Mouse (Mus musculus): ENCODE measurements around the gene Tgfbr2. TPM values are rescaled to one million over a fixed set of nuclear protein-coding genes. Genes with fewer than 3 reads are reported as not detected.

The Tgfbr2 gene
- polyA plus RNA-seq, 1 experiment from 2014 or later: 12.4 TPM

DNA sequence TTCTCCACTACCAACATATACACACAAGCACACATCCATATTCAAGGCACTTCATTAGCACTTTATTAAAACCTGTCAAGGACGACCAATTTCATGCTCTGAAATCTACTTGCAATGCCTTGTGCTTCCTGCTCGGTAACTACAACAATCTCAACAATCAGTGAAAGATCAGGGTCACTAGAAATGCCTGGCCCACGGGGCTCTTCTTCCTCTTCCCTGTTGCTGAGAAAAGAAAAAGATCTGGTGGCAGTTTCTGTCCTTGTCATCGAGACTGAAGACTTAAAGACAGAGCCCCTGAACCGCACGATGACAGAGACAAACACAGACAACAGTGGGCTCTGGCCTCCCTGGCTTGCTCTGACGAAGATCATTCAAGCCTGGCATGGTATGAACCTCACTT is 35.6 kb downstream of the Tgfbr2 start:
- H3K4me2 ChIP-seq: no peak overlapping the region
- H3K9me3 ChIP-seq (replicated peaks; ENCODE audit: control insufficient read depth, low read length): no peaks in the 10 kb centered on the region
- H3K27ac ChIP-seq (ENCODE audit: low read depth, low read length): no peak overlapping the region
- H3K36me3 ChIP-seq (ENCODE audit: control insufficient read depth, insufficient read depth, low read length): no peaks in the 10 kb centered on the region
- peaks cover 8% of the 10 kb centered on the region; the same call in 1 of the 2 replicates for H3K4me1 ChIP-seq (ENCODE audit: control insufficient read depth, insufficient read depth, low read length)
- no peak overlapping the region for H3K4me3 ChIP-seq (ENCODE audit: low read depth, low read length)
- ATAC-seq (replicated peaks; ENCODE audit: insufficient number of reproducible peaks, low FRiP score, low TSS enrichment): no peak
- H3K27me3 ChIP-seq (ENCODE audit: control insufficient read depth, insufficient read depth, low read length): no peaks in the 10 kb centered on the region
- WGBS (ENCODE audit: insufficient replicate concordance): 68% methylated on average over 7 of the region's 7 CpGs
- H3K9ac ChIP-seq (ENCODE audit: low read depth, low read length): no peak overlapping the region

DNA sequence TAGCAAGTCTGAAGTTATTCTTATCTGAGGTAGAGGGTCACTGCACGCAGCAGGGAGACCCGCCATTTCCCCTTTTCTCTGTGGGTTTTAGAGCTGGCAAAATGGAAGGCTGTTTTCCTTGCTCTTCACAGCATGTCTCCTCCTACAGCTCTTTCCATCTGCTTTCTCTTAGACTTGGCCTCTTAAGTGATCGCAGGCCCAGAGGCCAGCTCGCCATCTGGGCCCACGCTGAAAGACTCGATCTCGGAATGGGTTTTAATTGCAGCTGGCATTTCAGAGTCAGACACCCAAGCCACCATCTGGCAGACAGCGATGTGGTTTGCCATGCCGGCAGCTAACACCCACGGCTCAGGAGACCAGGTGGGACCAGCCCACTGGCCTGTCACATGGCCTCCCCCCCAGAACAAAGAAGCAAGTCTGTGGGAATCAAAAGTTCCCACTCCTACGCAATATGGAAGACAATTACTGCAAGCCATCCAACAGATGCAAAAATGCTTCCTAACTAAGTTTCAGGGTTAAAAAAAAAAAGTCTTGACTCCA is 36.5 kb downstream of the Tgfbr2 start:
- Histone ChIP-seq H3K4me3 (ENCODE audit: low read depth, low read length) (no peak overlapping the region), H3K9me3 (replicated peaks; ENCODE audit: control insufficient read depth, low read length) (no peaks in the 10 kb centered on the region), H3K27ac (ENCODE audit: low read depth, low read length) (no peak overlapping the region), H3K4me2 (no peak overlapping the region), H3K36me3 (ENCODE audit: control insufficient read depth, insufficient read depth, low read length) (no peaks in the 10 kb centered on the region), H3K4me1 (ENCODE audit: control insufficient read depth, insufficient read depth, low read length) (peaks cover 8% of the 10 kb centered on the region; the same call in 1 of the 2 replicates), H3K27me3 (ENCODE audit: control insufficient read depth, insufficient read depth, low read length) (no peaks in the 10 kb centered on the region), H3K9ac (ENCODE audit: low read depth, low read length) (no peak overlapping the region)
- no peak for ATAC-seq (replicated peaks; ENCODE audit: insufficient number of reproducible peaks, low FRiP score, low TSS enrichment)
- 78% methylated on average over 11 of the region's 11 CpGs for WGBS (ENCODE audit: insufficient replicate concordance)

DNA sequence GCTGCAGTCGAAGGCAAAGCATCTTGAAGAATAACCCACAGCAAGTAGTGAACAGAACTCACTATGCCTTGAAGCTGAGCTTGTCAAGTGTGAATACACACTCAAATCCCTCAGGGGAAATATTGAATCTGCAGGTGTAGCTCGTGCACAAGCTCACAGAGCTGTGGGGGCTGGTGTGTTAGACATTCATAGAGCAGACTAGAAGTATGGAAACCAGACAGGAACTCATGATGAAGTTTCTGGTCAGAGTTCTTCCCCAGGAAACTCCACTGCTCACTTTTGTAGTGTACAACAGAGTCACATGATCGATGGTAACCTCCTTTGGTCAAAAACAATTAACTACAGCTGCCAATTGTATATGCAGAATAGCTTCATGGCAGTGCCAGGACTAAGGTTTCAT is 37.5 kb downstream of the Tgfbr2 start:
- Histone ChIP-seq H3K9me3 (replicated peaks; ENCODE audit: control insufficient read depth, low read length) (no peaks in the 10 kb centered on the region), H3K9ac (ENCODE audit: low read depth, low read length) (no peak overlapping the region), H3K4me2 (no peak overlapping the region), H3K27me3 (ENCODE audit: control insufficient read depth, insufficient read depth, low read length) (no peaks in the 10 kb centered on the region), H3K4me1 (ENCODE audit: control insufficient read depth, insufficient read depth, low read length) (peaks cover 15% of the 10 kb centered on the region; the same call in 1 of the 2 replicates), H3K27ac (ENCODE audit: low read depth, low read length) (no peak overlapping the region), H3K4me3 (ENCODE audit: low read depth, low read length) (no peak overlapping the region), H3K36me3 (ENCODE audit: control insufficient read depth, insufficient read depth, low read length) (no peaks in the 10 kb centered on the region)
- ATAC-seq (replicated peaks; ENCODE audit: insufficient number of reproducible peaks, low FRiP score, low TSS enrichment): no peak
- WGBS (ENCODE audit: insufficient replicate concordance): 78% methylated on average over 3 of the region's 3 CpGs

- Histone ChIP-seq H3K36me3 (ENCODE audit: control insufficient read depth, insufficient read depth, low read length) (no peaks in the 10 kb centered on the region), H3K9me3 (replicated peaks; ENCODE audit: control insufficient read depth, low read length) (no peaks in the 10 kb centered on the region), H3K4me1 (ENCODE audit: control insufficient read depth, insufficient read depth, low read length) (peaks cover 15% of the 10 kb centered on the region; the same call in 1 of the 2 replicates), H3K27me3 (ENCODE audit: control insufficient read depth, insufficient read depth, low read length) (no peaks in the 10 kb centered on the region), H3K27ac (ENCODE audit: low read depth, low read length) (no peak overlapping the region), H3K4me3 (ENCODE audit: low read depth, low read length) (no peak overlapping the region), H3K4me2 (no peak overlapping the region), H3K9ac (ENCODE audit: low read depth, low read length) (no peak overlapping the region)
- WGBS (ENCODE audit: insufficient replicate concordance): 71% methylated on average over 5 of the region's 5 CpGs
- ATAC-seq (replicated peaks; ENCODE audit: insufficient number of reproducible peaks, low FRiP score, low TSS enrichment): no peak
Observed at GRCm38 (mm10) chr9:116136811-116137210, 38.3 kb downstream of the Tgfbr2 start.

- Histone ChIP-seq H3K9ac (ENCODE audit: low read depth, low read length) (no peak overlapping the region), H3K27me3 (ENCODE audit: control insufficient read depth, insufficient read depth, low read length) (no peaks in the 10 kb centered on the region), H3K27ac (ENCODE audit: low read depth, low read length) (no peak overlapping the region), H3K4me2 (no peak overlapping the region), H3K4me1 (ENCODE audit: control insufficient read depth, insufficient read depth, low read length) (peaks cover 15% of the 10 kb centered on the region; the same call in 1 of the 2 replicates), H3K4me3 (ENCODE audit: low read depth, low read length) (no peak overlapping the region), H3K36me3 (ENCODE audit: control insufficient read depth, insufficient read depth, low read length) (no peaks in the 10 kb centered on the region; the same call in 1 of the 2 replicates), H3K9me3 (replicated peaks; ENCODE audit: control insufficient read depth, low read length) (no peaks in the 10 kb centered on the region)
- ATAC-seq (replicated peaks; ENCODE audit: insufficient number of reproducible peaks, low FRiP score, low TSS enrichment): no peak
- 72% methylated on average over 6 of the region's 6 CpGs for WGBS (ENCODE audit: insufficient replicate concordance)
Observed at GRCm38 (mm10) chr9:116136146-116136545, 39.0 kb downstream of the Tgfbr2 start.

DNA sequence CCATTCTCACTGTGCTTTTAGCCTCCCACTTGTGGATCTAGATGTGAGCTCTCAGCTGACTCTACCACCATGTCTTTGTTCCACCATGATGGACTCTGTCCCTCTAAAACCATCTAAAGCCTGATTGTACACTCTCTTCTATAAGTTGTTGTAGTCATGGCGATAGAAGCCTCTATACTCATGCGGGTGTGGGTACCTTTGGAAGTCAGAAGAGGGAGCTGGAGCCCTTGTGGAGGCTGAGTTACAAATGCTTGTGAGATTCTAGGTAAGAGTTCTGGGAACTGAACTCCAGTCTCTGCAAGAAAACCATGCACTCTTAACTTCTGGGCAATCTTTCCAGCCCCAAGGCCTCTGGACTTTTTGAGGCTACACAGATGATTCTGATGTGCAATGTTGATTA is 40.7 kb downstream of the Tgfbr2 start:
- Histone ChIP-seq H3K27ac (ENCODE audit: low read depth, low read length) (no peak overlapping the region), H3K4me3 (ENCODE audit: low read depth, low read length) (no peak overlapping the region), H3K4me2 (no peak overlapping the region), H3K9me3 (replicated peaks; ENCODE audit: control insufficient read depth, low read length) (no peaks in the 10 kb centered on the region), H3K4me1 (ENCODE audit: control insufficient read depth, insufficient read depth, low read length) (peaks cover 15% of the 10 kb centered on the region; the same call in 1 of the 2 replicates), H3K9ac (ENCODE audit: low read depth, low read length) (no peak overlapping the region), H3K27me3 (ENCODE audit: control insufficient read depth, insufficient read depth, low read length) (no peaks in the 10 kb centered on the region), H3K36me3 (ENCODE audit: control insufficient read depth, insufficient read depth, low read length) (peaks cover 3% of the 10 kb centered on the region; the same call in 1 of the 2 replicates)
- ATAC-seq (replicated peaks; ENCODE audit: insufficient number of reproducible peaks, low FRiP score, low TSS enrichment): no peak
- WGBS (ENCODE audit: insufficient replicate concordance): 87% methylated on average over 2 of the region's 2 CpGs

DNA sequence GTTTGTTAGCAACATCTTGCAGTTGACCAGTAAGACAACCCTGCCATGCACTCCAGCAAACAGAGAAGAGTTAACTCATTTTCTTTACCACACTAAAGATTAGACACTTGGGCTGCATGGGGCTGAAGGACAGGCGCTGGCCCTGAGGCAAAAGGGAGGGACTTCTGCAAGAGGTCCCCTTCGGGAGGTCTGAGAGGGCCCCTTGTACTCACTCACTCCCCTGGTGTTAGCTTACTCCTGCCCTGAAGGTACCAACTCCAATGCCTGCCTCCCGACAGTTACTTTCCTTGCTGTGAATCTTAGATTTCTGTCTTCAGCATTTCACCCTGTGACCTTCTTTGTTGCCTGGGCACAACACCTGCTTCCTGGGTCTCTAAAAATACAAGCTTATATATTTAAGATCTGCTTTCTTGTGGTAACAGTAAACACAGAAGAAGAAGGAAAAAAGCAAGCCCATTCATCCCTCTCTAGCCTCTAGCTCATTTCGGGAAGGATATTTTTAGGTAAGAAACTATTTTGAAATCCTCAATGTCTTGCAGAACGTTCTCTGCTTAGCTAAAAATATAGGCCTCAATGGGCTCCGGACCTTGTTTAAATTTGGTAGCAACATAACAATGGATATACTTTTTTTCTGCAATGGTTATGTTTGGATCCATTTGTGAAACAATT is 41.7 kb downstream of the Tgfbr2 start:
- no peak for ATAC-seq (replicated peaks; ENCODE audit: insufficient number of reproducible peaks, low FRiP score, low TSS enrichment)
- no peaks in the 10 kb centered on the region for H3K27me3 ChIP-seq (ENCODE audit: control insufficient read depth, insufficient read depth, low read length)
- H3K4me3 ChIP-seq (ENCODE audit: low read depth, low read length): no peak overlapping the region
- no peak overlapping the region for H3K27ac ChIP-seq (ENCODE audit: low read depth, low read length)
- no peak overlapping the region for H3K9ac ChIP-seq (ENCODE audit: low read depth, low read length)
- peaks cover 3% of the 10 kb centered on the region; the same call in 1 of the 2 replicates for H3K36me3 ChIP-seq (ENCODE audit: control insufficient read depth, insufficient read depth, low read length)
- H3K9me3 ChIP-seq (replicated peaks; ENCODE audit: control insufficient read depth, low read length): no peaks in the 10 kb centered on the region
- H3K4me1 ChIP-seq (ENCODE audit: control insufficient read depth, insufficient read depth, low read length): peaks cover 15% of the 10 kb centered on the region; the same call in 1 of the 2 replicates
- WGBS (ENCODE audit: insufficient replicate concordance): 62% methylated on average over 6 of the region's 6 CpGs
- H3K4me2 ChIP-seq: no peak overlapping the region

- ATAC-seq (replicated peaks; ENCODE audit: insufficient number of reproducible peaks, low FRiP score, low TSS enrichment): no peak
- Histone ChIP-seq H3K27me3 (ENCODE audit: control insufficient read depth, insufficient read depth, low read length) (no peaks in the 10 kb centered on the region), H3K27ac (ENCODE audit: low read depth, low read length) (no peak overlapping the region), H3K9me3 (replicated peaks; ENCODE audit: control insufficient read depth, low read length) (no peaks in the 10 kb centered on the region), H3K4me3 (ENCODE audit: low read depth, low read length) (no peak overlapping the region), H3K4me2 (no peak overlapping the region), H3K4me1 (ENCODE audit: control insufficient read depth, insufficient read depth, low read length) (0 out of 2 replicates have a peak, but pooled peaks cover 7% of the 10 kb centered on the region), H3K9ac (ENCODE audit: low read depth, low read length) (no peak overlapping the region), H3K36me3 (ENCODE audit: control insufficient read depth, insufficient read depth, low read length) (peaks cover 3% of the 10 kb centered on the region; the same call in 1 of the 2 replicates)
- 72% methylated on average over 3 of the region's 3 CpGs for WGBS (ENCODE audit: insufficient replicate concordance)
Observed at GRCm38 (mm10) chr9:116128886-116129285, 46.3 kb downstream of the Tgfbr2 start.

Data from heart, embryonic 11.5 days (tissue).